Mouse (Mus musculus): ENCODE measurements around the gene Hlf.
A peak's percentile ranks its signal among the peaks of the same experiment; 100 is the strongest.

The Hlf gene

DNA sequence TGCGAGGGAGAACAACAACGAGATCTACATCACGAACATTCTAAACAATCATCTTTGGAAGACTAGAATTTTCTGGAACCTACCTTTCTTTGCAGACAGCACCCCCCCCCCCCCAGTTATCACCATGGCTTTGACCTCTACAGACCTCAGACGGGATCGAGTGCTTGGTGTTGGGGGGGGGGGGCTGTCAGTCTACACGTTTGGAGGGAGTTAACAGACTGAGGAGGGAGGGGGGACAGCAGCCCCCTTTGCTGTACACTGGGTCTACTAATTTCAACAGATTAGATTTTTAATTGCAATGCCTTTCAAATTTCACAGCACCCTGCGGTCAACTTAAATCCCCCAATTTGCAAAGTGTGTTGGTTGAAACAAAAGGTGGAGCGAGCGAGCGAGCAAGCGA is 20.3 kb downstream of the Hlf start:
- no peak for DNase-seq

- peak; percentile 54 for DNase-seq
These were observed 21.1 kb downstream of the Hlf start for GRCm38 (mm10) chr11:90369605-90370004.

- DNase-seq = no peak
These were observed 21.6 kb downstream of the Hlf start for GRCm38 (mm10) chr11:90369115-90369514.

GRCm38 (mm10) chr11:90367894-90368860 is 22.5 kb downstream of the Hlf start:
- DNase-seq = no peak

GRCm38 (mm10) chr11:90364865-90365264 is 25.8 kb downstream of the Hlf start:
- no peak for DNase-seq

GRCm38 (mm10) chr11:90363821-90364497 is 26.7 kb downstream of the Hlf start:
- no peak for DNase-seq

DNA sequence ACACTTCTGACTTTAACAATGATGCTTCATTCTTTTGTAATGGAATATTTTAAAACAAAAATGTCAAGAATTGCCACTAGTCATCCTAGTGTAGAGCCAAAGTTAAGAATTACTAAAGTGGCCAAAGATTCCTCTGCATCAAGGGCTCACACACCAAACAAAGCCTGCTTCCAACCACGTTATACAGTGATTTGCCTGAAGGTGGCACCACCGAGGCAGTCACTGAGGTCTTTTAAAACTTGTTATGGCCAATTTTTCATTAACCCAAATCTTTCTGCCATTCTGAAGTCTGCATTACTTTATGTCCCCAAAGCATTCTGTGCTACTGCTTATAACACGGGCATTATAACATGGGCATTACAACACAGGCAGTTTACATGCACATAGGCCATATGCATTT is 27.3 kb downstream of the Hlf start:
- DNase-seq = no peak

DNA sequence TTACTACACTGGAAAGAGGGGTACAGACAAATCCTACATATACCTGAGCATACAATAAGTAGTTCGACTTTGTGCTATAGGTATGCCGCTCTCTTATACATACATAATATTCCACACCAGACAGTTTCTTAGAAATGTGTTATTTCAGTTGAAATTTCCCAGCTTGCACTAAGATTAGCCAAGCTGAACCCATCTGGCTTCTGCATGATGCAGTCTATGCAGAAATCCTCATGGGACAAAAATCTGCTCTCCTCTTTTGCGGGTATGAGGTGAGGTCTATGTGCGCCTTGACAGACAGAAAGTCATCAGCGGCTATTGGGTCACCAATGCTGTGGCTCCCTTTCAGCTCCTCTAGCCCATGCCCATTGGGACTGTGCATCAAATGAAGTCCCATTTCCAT is 30.2 kb downstream of the Hlf start:
- no peak for DNase-seq

GRCm38 (mm10) chr11:90358063-90358462 is 32.6 kb downstream of the Hlf start:
- DNase-seq = no peak

DNA sequence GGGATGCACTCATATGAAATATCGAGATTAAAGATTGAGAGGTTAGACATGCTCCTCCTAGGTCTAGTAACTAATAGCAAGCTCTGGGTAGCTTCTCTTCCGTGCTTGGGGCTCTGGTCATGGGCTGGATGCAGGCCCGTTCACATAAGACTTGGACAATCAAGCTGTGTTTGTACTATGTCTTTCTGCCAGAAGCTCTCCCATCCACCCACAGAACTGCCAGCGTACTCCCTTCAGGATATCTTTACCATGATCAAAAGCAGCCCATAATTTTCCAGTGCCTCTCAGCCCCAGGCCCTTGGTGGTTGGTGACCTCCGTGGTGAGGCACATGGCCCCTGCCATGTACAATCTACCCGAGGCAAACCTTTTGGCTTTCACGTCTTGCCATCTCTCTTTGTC is 33.3 kb downstream of the Hlf start:
- DNase-seq = no peak

- DNase-seq = no peak
These were observed 34.0 kb downstream of the Hlf start for GRCm38 (mm10) chr11:90356495-90357304.

DNA sequence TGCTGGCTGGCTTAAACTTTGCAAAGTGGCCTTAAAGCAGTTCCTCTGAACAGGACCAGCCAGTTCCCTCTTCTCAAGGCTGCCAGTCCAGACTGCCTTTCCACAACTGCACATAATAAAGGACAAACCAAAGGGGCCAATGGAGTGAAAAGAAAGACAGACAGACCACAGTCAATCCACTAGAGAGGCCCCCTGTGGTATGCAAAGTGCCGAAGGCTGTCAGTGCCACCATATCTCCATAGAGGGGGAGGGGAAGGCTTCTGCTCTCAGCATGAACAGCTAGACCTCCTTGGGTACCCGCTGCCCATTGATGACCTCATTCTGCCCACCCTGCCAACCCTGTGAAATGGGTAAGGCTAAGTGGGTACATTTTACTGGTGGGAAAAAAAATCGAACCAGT is 34.7 kb downstream of the Hlf start:
- DNase-seq = no peak

GRCm38 (mm10) chr11:90355270-90355681 is 35.4 kb downstream of the Hlf start:
- peak; percentile 60 for DNase-seq

DNA sequence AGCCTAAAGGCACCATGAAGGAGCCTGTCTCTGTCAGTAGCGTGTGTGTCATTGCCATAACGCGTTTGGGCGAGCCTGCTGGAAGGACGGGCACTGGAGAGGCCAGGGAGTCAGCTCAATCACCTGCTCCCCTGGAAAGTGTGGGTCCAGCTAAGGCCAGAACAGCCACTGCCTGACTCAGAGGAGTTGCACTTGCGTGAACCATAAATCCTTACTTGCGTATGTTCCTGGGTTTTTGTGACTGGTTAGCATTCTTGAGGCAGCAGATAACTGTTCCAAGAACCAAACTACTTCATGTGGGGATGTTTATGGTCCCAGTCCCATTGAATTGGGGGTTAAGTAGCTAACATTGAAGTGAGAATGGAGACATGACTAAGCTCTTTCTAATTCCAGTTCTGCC is 38.0 kb downstream of the Hlf start:
- DNase-seq = no peak

DNA sequence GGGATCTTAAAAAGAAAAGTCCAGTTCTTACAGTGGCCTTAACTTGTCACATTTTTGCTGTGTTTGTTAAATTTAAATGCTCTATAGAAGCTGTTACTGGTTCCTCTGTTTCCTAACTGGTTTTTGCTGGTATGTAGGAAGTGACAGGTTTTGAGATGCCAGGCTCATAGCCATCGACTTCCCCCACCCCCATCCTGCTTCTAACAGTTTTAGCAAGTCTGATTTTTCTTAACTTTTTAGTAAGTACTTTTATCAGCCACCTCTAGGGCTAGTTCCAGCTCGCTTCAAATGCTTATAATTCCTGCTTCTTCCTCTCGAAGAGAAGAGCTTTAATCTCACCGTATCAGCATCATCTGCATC is 40.6 kb downstream of the Hlf start:
- no peak for DNase-seq

DNA sequence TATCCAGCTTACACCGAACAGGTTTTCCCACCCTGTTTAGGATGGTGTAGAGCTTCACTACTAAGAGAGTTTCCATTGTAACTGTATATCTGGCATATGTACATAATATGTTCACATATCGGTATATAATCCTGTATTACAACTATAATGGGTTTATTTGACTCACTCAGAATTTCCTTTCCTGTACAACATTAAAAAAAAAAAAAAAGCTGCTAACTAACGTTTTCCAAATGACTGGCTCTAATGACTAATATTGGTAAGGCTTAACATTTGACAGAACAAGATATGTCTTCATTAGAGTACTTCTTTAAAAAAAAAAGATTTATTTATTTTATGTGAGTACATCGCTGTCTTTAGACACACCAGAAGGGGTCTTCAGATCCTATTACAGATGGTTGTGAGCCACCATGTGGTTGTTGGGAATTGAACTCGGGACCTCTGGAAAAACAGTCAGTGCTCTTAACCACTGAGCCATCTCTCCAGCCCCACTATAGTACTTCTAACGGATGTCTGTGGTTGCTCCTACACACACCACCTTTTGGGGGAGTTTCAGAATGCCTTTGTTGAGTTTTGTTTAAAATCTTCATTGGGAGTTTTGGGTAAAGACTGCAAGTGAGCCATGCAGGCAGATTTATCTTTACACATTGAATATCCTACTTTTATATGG is 41.1 kb downstream of the Hlf start:
- no peak for DNase-seq

DNA sequence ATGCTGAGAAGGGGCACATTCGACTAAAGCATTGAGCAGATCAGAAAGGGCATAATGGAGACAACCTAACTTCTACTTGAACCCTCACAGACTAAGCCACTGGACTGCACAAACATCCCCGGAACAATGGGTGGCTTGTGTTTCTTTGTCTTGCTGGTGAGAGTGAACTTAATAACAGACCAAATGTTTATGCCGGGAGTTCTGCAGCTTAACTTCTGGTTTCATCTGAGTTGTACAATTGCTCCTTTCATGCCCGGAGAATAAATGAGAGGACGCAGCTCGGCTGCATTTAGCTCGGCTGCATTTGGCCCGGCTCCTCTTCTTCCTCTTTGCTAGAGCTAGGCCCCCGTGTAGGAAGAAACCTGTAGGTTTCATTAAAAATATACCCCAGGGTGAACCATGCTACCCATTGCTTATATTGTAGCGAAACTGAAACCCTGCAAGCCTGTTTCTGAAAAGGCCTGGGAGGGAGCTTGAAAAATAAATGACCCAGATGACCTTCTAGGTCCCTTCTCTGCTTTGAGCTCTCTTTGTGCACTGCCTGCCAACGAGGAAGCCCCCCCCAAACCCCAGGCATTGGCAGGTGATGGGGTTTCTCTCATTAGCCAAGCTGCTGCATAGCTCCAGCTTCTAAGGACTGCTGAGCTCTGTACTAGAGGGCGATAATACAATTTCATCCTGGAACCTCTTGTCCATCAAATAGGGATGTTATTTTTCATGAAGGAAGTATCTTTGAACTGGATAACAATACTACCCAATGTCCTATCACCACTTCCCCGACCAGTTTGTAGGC is 42.8 kb downstream of the Hlf start:
- DNase-seq = no peak

DNA sequence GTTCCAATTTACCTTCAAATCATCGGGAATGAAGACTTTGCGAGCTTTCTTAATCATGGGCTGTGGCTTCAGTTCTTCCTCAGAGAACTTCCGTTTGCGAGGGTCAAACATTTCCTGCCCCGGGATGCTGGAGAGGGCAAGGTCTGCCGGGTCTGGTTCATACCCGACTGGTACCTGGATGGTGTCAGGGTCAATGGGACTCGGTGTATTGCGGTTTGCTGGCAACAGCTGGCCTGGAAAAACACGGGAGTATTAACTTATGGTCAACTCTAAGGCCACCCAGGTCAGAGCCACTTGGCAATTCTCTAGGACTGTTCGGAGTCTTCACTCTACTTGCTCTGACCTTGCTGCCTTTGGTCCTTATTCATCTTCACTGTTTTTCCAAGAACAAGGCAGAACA is 44.9 kb downstream of the Hlf start:
- no peak for DNase-seq

DNA sequence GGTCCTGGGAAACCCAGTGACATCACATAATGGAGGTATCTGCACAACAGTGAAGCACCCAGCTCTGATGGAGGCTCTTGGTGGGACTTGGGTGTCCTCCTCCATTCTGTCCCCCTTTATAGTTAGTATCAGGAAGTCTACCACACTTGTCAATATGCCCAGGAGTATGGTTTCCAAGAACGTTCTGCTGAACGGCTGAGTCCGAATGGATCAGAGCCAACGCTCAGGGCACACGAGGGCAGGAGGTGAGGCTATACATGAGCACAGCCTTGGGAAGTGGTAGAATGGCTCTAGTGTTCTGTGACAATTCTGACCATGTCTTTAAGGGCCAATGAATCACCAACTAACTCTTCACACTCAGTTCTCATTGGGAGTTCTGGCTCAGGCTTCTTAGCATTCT is 47.8 kb downstream of the Hlf start:
- DNase-seq = no peak

- DNase-seq = no peak
These were observed 48.4 kb downstream of the Hlf start for GRCm38 (mm10) chr11:90342267-90342666.

DNA sequence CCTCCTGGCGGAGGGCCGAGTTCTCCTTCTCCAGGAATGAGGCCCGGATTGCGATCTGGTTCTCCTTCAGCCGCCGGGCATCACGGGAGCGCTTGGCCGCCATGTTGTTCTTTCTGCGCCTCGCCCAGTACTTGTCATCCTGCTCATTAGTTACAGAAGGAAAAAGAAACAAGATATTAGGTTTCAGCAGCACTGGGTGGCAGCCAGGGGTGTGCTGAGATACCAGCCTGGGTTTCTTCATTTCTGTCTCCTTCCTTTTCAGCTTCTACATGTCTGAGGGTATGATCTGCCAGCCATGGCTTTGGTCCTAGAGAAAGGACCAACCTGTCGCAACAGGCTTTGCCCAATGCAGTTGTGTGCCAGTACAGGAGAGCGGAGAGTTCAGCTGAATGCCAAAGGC is 49.9 kb downstream of the Hlf start:
- DNase-seq = no peak

DNA sequence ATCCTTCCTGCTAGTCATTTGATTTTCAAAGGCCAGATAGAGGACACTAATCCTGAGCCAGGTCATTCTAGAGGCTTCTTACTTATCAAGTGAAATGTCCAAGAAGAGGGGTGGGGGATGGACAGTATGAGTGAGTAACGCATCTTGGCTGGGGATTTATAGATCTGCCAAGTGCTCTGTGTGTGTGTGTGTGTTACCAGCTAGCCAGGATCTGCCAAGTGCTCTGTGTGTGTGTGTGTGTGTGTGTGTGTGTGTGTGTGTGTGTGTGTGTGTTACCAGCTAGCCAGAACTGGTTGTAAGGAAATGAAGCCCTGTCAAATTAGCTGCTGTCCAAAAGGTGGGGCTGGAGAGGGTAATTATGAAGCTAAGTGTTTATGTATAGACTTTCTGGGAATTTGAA is 55.9 kb downstream of the Hlf start:
- no peak for DNase-seq

Data from cerebellum, adult 8-10 months (tissue).